Mouse (Mus musculus): ENCODE measurements around the gene Nrap. TPM values are rescaled to one million over a fixed set of nuclear protein-coding genes. Genes with fewer than 3 reads are reported as not detected.
A peak's percentile ranks its signal among the peaks of the same experiment; 100 is the strongest.

Nrap gene
- polyA plus RNA-seq, 1 experiment = 1.7 TPM

DNA sequence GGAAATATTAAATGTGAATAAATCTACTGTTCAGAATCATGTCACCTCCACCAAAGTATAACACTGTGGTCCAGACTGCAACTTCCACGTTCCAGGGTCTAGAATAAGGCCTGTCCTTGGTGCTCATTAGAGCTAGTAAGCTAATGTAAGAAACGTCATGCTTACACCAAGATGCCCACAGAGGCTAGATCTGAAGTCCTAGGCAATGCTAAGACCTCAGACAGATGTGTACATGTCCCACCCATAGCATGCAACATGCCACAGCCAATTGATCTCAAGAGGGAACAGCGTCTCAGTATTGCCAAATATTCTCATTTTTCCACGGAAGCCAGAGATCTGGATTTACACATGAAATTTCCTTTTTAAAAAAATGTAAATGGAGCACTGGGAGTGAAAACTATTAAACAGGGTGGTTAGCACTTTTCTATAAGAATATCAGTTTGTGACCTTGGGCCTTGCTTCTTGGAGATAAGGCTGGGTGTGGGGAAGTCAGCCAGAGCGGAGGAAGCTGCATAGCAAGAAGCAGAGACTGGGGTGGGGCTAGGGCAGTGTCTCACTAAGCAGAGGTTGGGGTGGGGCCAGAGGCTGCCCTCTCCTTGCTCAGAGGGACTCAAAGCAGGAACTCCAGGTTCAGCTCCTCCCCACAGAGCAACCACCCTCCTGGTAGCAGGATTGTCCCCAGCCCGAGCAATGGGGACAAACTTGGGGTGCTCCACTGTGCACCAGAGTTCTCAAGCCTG lies 1.6 kb upstream of the Nrap start:
- Histone ChIP-seq H3K27ac (ENCODE audit: insufficient read depth, low read depth, low read length) (peak overlapping the region; percentile 94), H3K36me3 (ENCODE audit: control insufficient read depth, insufficient read depth, low read length) (no peaks in the 10 kb centered on the region), H3K4me1 (ENCODE audit: control insufficient read depth, insufficient read depth, insufficient read length, low read length) (peaks cover 26% of the 10 kb centered on the region; the same call in 1 of the 2 replicates), H3K4me3 (ENCODE audit: low read depth, low read length) (no peak overlapping the region), H3K27me3 (ENCODE audit: control insufficient read depth, insufficient read depth, low read length) (no peaks in the 10 kb centered on the region)
- no peak for TF ChIP-seq CTCF (IDR thresholded peaks at IDR 0.05; ENCODE audit: extremely low read depth, insufficient read length, insufficient replicate concordance, low read depth, low read length)
- TF ChIP-seq POLR2A (IDR thresholded peaks at IDR 0.05; ENCODE audit: low read depth, low read length) = peak; percentile 58; the same call in 1 of the 2 replicates
- 29% methylated on average over 6 of the region's 6 CpGs for WGBS

- Histone ChIP-seq H3K36me3 (ENCODE audit: control insufficient read depth, insufficient read depth, low read length) (no peaks in the 10 kb centered on the region), H3K4me1 (ENCODE audit: control insufficient read depth, insufficient read depth, insufficient read length, low read length) (peaks cover 21% of the 10 kb centered on the region; the same call in 1 of the 2 replicates), H3K27me3 (ENCODE audit: control insufficient read depth, insufficient read depth, low read length) (no peaks in the 10 kb centered on the region), H3K4me3 (ENCODE audit: low read depth, low read length) (no peak overlapping the region), H3K27ac (ENCODE audit: insufficient read depth, low read depth, low read length) (no peak overlapping the region)
- TF ChIP-seq POLR2A (IDR thresholded peaks at IDR 0.05; ENCODE audit: low read depth, low read length) (no peak), CTCF (IDR thresholded peaks at IDR 0.05; ENCODE audit: extremely low read depth, insufficient read length, insufficient replicate concordance, low read depth, low read length) (no peak)
- WGBS = 93% methylated on average over 11 of the region's 11 CpGs
Measured at GRCm38 (mm10) chr19:56389176-56389575, 661 bp downstream of the Nrap start.

- Histone ChIP-seq H3K4me1 (ENCODE audit: control insufficient read depth, insufficient read depth, insufficient read length, low read length) (peaks cover 21% of the 10 kb centered on the region; the same call in 1 of the 2 replicates), H3K27me3 (ENCODE audit: control insufficient read depth, insufficient read depth, low read length) (no peaks in the 10 kb centered on the region), H3K36me3 (ENCODE audit: control insufficient read depth, insufficient read depth, low read length) (no peaks in the 10 kb centered on the region), H3K4me3 (ENCODE audit: low read depth, low read length) (no peak overlapping the region), H3K27ac (ENCODE audit: insufficient read depth, low read depth, low read length) (no peak overlapping the region)
- TF ChIP-seq POLR2A (IDR thresholded peaks at IDR 0.05; ENCODE audit: low read depth, low read length) = no peak
- no peak for TF ChIP-seq CTCF (IDR thresholded peaks at IDR 0.05; ENCODE audit: extremely low read depth, insufficient read length, insufficient replicate concordance, low read depth, low read length)
- WGBS = 75% methylated on average over 4 of the region's 4 CpGs
Measured at GRCm38 (mm10) chr19:56387726-56388302, 2.0 kb downstream of the Nrap start.

GRCm38 (mm10) chr19:56386095-56386494 lies 3.7 kb downstream of the Nrap start:
- H3K36me3 ChIP-seq (ENCODE audit: control insufficient read depth, insufficient read depth, low read length) = no peaks in the 10 kb centered on the region
- TF ChIP-seq CTCF (IDR thresholded peaks at IDR 0.05; ENCODE audit: extremely low read depth, insufficient read length, insufficient replicate concordance, low read depth, low read length) (no peak), POLR2A (IDR thresholded peaks at IDR 0.05; ENCODE audit: low read depth, low read length) (no peak)

DNA sequence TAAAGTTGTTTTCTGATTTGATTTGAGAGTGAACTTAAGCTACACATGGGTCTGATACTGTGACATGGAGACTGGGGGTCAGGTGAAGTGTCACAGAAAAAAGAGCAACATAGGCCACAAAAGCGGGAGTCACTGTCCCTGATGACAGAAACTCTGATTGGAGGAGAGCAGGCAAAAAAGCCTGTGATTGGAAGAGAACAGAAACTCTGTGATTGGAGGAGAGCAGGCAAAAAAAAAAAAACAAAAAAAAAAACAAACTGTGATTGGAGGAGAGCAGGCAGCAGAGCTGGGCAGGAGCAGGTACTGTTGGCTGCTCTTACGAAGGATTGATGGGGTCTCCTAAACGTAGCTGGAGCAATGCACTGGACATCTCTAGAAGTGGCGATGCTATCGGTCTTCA lies 4.3 kb downstream of the Nrap start:
- TF ChIP-seq POLR2A (IDR thresholded peaks at IDR 0.05; ENCODE audit: low read depth, low read length) = no peak
- TF ChIP-seq CTCF (IDR thresholded peaks at IDR 0.05; ENCODE audit: extremely low read depth, insufficient read length, insufficient replicate concordance, low read depth, low read length) = no peak
- Histone ChIP-seq H3K36me3 (ENCODE audit: control insufficient read depth, insufficient read depth, low read length) (no peaks in the 10 kb centered on the region), H3K27me3 (ENCODE audit: control insufficient read depth, insufficient read depth, low read length) (no peaks in the 10 kb centered on the region), H3K4me3 (ENCODE audit: low read depth, low read length) (no peak overlapping the region), H3K4me1 (ENCODE audit: control insufficient read depth, insufficient read depth, insufficient read length, low read length) (peaks cover 8% of the 10 kb centered on the region; the same call in 1 of the 2 replicates), H3K27ac (ENCODE audit: insufficient read depth, low read depth, low read length) (no peak overlapping the region)
- 94% methylated on average over 5 of the region's 5 CpGs for WGBS

More at GRCm38 (mm10) chr19:56386095-56386494, 3.7 kb downstream of the Nrap start:
- H3K4me3 ChIP-seq (ENCODE audit: low read depth, low read length) = no peak overlapping the region
- H3K27me3 ChIP-seq (ENCODE audit: control insufficient read depth, insufficient read depth, low read length) = no peaks in the 10 kb centered on the region
- no peak overlapping the region for H3K27ac ChIP-seq (ENCODE audit: insufficient read depth, low read depth, low read length)
- WGBS = 95% methylated on average over 10 of the region's 10 CpGs
- H3K4me1 ChIP-seq (ENCODE audit: control insufficient read depth, insufficient read depth, insufficient read length, low read length) = peaks cover 11% of the 10 kb centered on the region; the same call in 1 of the 2 replicates

DNA sequence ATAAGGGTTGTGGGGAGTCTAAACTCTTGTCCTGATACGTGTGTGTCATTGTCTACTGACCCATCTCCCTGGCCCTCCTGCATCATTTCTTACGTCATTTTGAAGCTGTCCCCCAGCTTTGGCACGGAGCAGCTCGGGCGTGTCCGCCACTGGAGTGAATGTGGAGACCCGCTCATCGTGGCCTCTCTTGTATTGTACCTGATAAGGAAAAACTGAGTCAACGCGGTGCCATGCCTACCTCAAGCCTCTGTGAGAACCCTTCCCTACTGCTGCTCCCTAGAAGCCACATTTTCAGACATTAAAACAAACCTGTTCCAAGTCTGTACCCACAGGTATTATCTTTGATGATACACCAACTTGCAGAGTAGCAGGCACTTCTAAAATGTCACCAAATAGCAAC lies 8.4 kb downstream of the Nrap start:
- no peak overlapping the region for H3K27ac ChIP-seq (ENCODE audit: insufficient read depth, low read depth, low read length)
- peaks cover 9% of the 10 kb centered on the region; the same call in 1 of the 2 replicates for H3K4me1 ChIP-seq (ENCODE audit: control insufficient read depth, insufficient read depth, insufficient read length, low read length)
- no peaks in the 10 kb centered on the region for H3K36me3 ChIP-seq (ENCODE audit: control insufficient read depth, insufficient read depth, low read length)
- H3K4me3 ChIP-seq (ENCODE audit: low read depth, low read length) = no peak overlapping the region
- TF ChIP-seq CTCF (IDR thresholded peaks at IDR 0.05; ENCODE audit: extremely low read depth, insufficient read length, insufficient replicate concordance, low read depth, low read length) (no peak), POLR2A (IDR thresholded peaks at IDR 0.05; ENCODE audit: low read depth, low read length) (no peak)
- no peaks in the 10 kb centered on the region for H3K27me3 ChIP-seq (ENCODE audit: control insufficient read depth, insufficient read depth, low read length)
- WGBS = 62% methylated on average over 10 of the region's 10 CpGs

DNA sequence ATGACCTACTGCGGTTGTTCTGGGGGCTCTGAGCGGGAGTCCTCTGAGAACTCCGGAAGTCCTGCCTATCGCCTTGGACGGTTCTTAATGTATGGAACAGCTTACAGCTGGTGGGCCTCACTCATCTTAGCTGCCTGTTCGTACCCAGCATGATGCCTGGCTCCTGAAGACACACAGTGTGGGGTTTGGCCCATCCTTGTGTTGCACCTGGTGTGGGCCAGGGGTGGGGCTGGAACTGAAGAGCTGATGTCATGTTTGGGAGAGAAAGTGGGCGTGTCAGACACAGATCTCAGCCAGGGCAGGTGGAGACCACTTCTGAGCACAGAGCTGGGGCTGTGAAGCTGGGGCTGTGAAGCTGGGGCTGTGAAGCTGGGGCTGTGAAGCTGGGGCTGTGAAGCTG lies 9.5 kb downstream of the Nrap start:
- TF ChIP-seq CTCF (IDR thresholded peaks at IDR 0.05; ENCODE audit: extremely low read depth, insufficient read length, insufficient replicate concordance, low read depth, low read length) (no peak), POLR2A (IDR thresholded peaks at IDR 0.05; ENCODE audit: low read depth, low read length) (no peak)
- no peak overlapping the region for H3K4me3 ChIP-seq (ENCODE audit: low read depth, low read length)
- no peak overlapping the region for H3K27ac ChIP-seq (ENCODE audit: insufficient read depth, low read depth, low read length)
- peaks cover 9% of the 10 kb centered on the region; the same call in 1 of the 2 replicates for H3K4me1 ChIP-seq (ENCODE audit: control insufficient read depth, insufficient read depth, insufficient read length, low read length)
- 78% methylated on average over 7 of the region's 7 CpGs for WGBS
- H3K27me3 ChIP-seq (ENCODE audit: control insufficient read depth, insufficient read depth, low read length) = no peaks in the 10 kb centered on the region
- H3K36me3 ChIP-seq (ENCODE audit: control insufficient read depth, insufficient read depth, low read length) = no peaks in the 10 kb centered on the region
